Mouse (Mus musculus) G1E (cell line): Measurements from ENCODE around the gene Lrig1.

ENCODE experiments used
- CTCF ChIP-seq: IDR thresholded peaks from 2 replicates; pipeline ENCODE4 v1.5.1; 2012; ENCODE audit warnings: low read depth, low read length, inconsistent platforms, mixed read lengths
- GATA1 ChIP-seq: IDR thresholded peaks from 2 replicates; pipeline ENCODE4 v1.6.1; 2012; ENCODE audit warnings: borderline replicate concordance, low read length, inconsistent platforms, mixed read lengths

GRCm38 (mm10) chr6:94682270-94682618, 17.7 kb downstream of the Lrig1 start:
- TF ChIP-seq CTCF (no peak), GATA1 (no peak)
